Mouse (Mus musculus) G1E (cell line): ENCODE results near the gene Olfr1220. TPM values are rescaled to one million over a fixed set of nuclear protein-coding genes. Genes with fewer than 3 reads are reported as not detected.

Experiments
- ATAC-seq: 2 replicates; pipeline ENCODE4 v1.8.0; 2016; ENCODE audit warnings: mild to moderate bottlenecking; ENCODE audit not compliant: insufficient number of reproducible peaks, poor library complexity, low FRiP score, severe bottlenecking; ENCODE audit errors: extremely low read depth
- DNase-seq: peaks from one replicate; pipeline ENCODE4 v3.0.0; 2012; ENCODE audit warnings: low spot score
- H3K27me3 ChIP-seq: 2 replicates; pipeline ENCODE4 v1.6.1; 2012; ENCODE audit warnings: mild to moderate bottlenecking, low read length, inconsistent platforms; ENCODE audit not compliant: insufficient read depth
- H3K36me3 ChIP-seq: replicated peaks from 2 replicates; pipeline ENCODE3; 2012; ENCODE audit warnings: mild to moderate bottlenecking, inconsistent platforms
- H3K4me1 ChIP-seq: 2 replicates; pipeline ENCODE4 v1.6.1; 2012; ENCODE audit warnings: low read depth, low read length, inconsistent platforms, mixed read lengths; ENCODE audit not compliant: insufficient read depth
- H3K4me3 ChIP-seq: 2 replicates; pipeline ENCODE4 v1.5.1; 2012; ENCODE audit warnings: low read depth, mild to moderate bottlenecking, inconsistent platforms, low read length, moderate library complexity, mixed read lengths
- H3K9me3 ChIP-seq: replicated peaks from 2 replicates; pipeline ENCODE4 v1.6.1; 2012; ENCODE audit warnings: inconsistent platforms
- CTCF ChIP-seq: IDR thresholded peaks from 2 replicates; pipeline ENCODE4 v1.5.1; 2012; ENCODE audit warnings: low read depth, low read length, inconsistent platforms, mixed read lengths
- GATA1 ChIP-seq: IDR thresholded peaks from 2 replicates; pipeline ENCODE4 v1.6.1; 2012; ENCODE audit warnings: borderline replicate concordance, low read length, inconsistent platforms, mixed read lengths
- GATA2 ChIP-seq: IDR thresholded peaks from 2 replicates; pipeline ENCODE4 v1.6.1; 2012; ENCODE audit warnings: low read depth, low read length, inconsistent platforms, borderline replicate concordance
- POLR2AphosphoS5 ChIP-seq: IDR thresholded peaks from 2 replicates; pipeline ENCODE4 v1.6.1; 2012; ENCODE audit warnings: low read depth, low read length, inconsistent platforms; ENCODE audit not compliant: insufficient replicate concordance
- TAL1 ChIP-seq: conservative IDR thresholded peaks from 2 replicates; pipeline ENCODE4 v1.6.1; 2012; ENCODE audit warnings: low read depth, low read length, inconsistent platforms, mixed read lengths
- polyA plus RNA-seq: library from polyadenylated mRNA; stranded (reverse); fragments of >175 nt; gene quantifications from 2 replicates; pipeline ENCODE4 v1.2.3, GENCODE M21; 2012
- total RNA-seq, 2 experiments: library from RNA; stranded (forward) in 1 of 2; stranded (reverse) in 1 of 2; fragments of 200-1000 nt in 1 of 2; fragments of >200 nt in 1 of 2; fragmentation: Nextera tagmentation in 1 of 2; gene quantifications; 2 replicates each; pipeline ENCODE4 v1.2.3; 2014 to 2017

Gene Olfr1220
- total and polyA plus RNA-seq, 3 experiments, result 0.05 TPM; not detected in 2

DNA sequence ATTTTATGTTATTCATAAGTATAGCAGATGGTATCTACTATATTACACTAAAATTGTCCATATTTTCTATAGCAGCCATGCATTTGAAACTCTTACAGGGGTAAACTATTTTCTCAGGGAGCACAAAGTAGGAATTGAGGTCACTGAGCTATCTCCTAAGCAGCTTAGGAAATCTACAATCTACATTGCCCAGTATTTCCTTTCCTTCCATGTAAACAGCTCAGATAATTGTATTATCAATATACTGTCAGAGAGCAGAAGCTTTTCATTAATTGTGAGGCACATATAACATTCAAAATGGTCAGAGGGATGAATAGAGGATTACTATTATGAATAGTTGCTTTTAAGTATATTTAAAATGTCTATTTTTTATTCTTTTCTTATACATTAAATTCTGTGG lies 25.1 kb downstream of the Olfr1220 start:
- ATAC-seq (no peak), DNase-seq (no peak)
- H3K4me1 ChIP-seq, result no peaks in the 10 kb centered on the region
- TF ChIP-seq POLR2AphosphoS5, result no peak
- TF ChIP-seq GATA1, result no peak
- TF ChIP-seq TAL1, result no peak
- no peak for TF ChIP-seq GATA2
- no peak for TF ChIP-seq CTCF
- no peaks in the 10 kb centered on the region for H3K36me3 ChIP-seq
- no peaks in the 10 kb centered on the region for H3K27me3 ChIP-seq
- no peak overlapping the region for H3K4me3 ChIP-seq
- no peaks in the 10 kb centered on the region; the same call in 1 of the 2 replicates for H3K9me3 ChIP-seq

DNA sequence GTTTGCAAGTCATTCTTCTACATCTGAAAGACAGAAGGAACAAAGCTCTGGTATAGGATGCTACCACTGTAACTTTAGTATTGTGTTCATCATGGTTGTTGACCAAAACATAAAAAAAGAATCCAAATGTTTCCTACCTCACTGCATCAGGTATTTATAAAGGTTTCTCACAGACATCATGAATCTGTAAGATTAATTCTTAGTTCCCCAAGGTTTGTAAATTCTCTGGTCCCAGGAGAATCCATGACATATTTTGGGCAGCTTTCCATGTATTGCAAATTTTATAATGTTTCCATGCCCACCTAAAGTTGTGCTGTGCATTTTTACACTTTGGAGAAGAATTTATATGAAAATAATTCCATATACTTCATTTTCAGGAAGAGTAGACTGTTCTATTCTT lies 45.5 kb downstream of the Olfr1220 start, which contains the start of gene Olfr1218:
Olfr1218 (minus strand) TSS at position 101 of the 400 bp plus-strand sequence.
- Histone ChIP-seq H3K4me3 (no peak within 1 kb of the TSS), H3K36me3 (no peaks in the 10 kb centered on the region), H3K9me3 (no peaks in the 10 kb centered on the region), H3K4me1 (no peaks in the 10 kb centered on the region), H3K27me3 (no peaks in the 10 kb centered on the region)
- no peak for TF ChIP-seq CTCF
- no peak for TF ChIP-seq POLR2AphosphoS5
- no peak for TF ChIP-seq GATA1
- no peak for TF ChIP-seq GATA2
- no peak for TF ChIP-seq TAL1
- ATAC-seq, result no peak
- DNase-seq, result no peak

Other genes with a start within 250 kb of the Olfr1220 start
Only the 20 nearest of the 24 such genes appear.
- gene Olfr1209, start 191.7 kb downstream of the Olfr1220 start, total RNA-seq (2014; fragmentation: Nextera tagmentation), result not detected in 2 replicates
- 0.05 TPM in 1 of 2 replicates, not detected in the other for gene Olfr1209, start 191.7 kb downstream of the Olfr1220 start, total RNA-seq (2017)
- gene Olfr1209, start 191.7 kb downstream of the Olfr1220 start, polyA plus RNA-seq, result 0.07 TPM in 1 of 2 replicates, not detected in the other
- gene Olfr1211, start 168.7 kb downstream of the Olfr1220 start, total RNA-seq (2014; fragmentation: Nextera tagmentation), result not detected in 2 replicates
- 0.05 TPM in 1 of 2 replicates, not detected in the other for gene Olfr1211, start 168.7 kb downstream of the Olfr1220 start, total RNA-seq (2017)
- not detected in 2 replicates for gene Olfr1211, start 168.7 kb downstream of the Olfr1220 start, polyA plus RNA-seq
- not detected in 2 replicates for gene Olfr1212, start 152.9 kb downstream of the Olfr1220 start, total RNA-seq (2014; fragmentation: Nextera tagmentation)
- 0.06 and 0.55 TPM in 2 replicates for gene Olfr1212, start 152.9 kb downstream of the Olfr1220 start, total RNA-seq (2017)
- gene Olfr1212, start 152.9 kb downstream of the Olfr1220 start, polyA plus RNA-seq, result not detected in 2 replicates
- not detected in 2 replicates for gene Gm13762, start 126.6 kb downstream of the Olfr1220 start, total RNA-seq (2014; fragmentation: Nextera tagmentation)
- 0.17 TPM in 1 of 2 replicates, not detected in the other for gene Gm13762, start 126.6 kb downstream of the Olfr1220 start, total RNA-seq (2017)
- not detected in 2 replicates for gene Gm13762, start 126.6 kb downstream of the Olfr1220 start, polyA plus RNA-seq
- gene Olfr1214, start 114.2 kb downstream of the Olfr1220 start, total RNA-seq (2014; fragmentation: Nextera tagmentation), result not detected in 2 replicates
- 0.16 TPM in 1 of 2 replicates, not detected in the other for gene Olfr1214, start 114.2 kb downstream of the Olfr1220 start, total RNA-seq (2017)
- not detected in 2 replicates for gene Olfr1214, start 114.2 kb downstream of the Olfr1220 start, polyA plus RNA-seq
- gene Olfr1215, start 99.9 kb downstream of the Olfr1220 start, total RNA-seq (2014; fragmentation: Nextera tagmentation), result not detected in 2 replicates
- gene Olfr1215, start 99.9 kb downstream of the Olfr1220 start, total RNA-seq (2017), result not detected in 2 replicates
- gene Olfr1215, start 99.9 kb downstream of the Olfr1220 start, polyA plus RNA-seq, result not detected in 2 replicates
- gene Olfr1216, start 88.5 kb downstream of the Olfr1220 start, total RNA-seq (2014; fragmentation: Nextera tagmentation), result not detected in 2 replicates
- 0.06 TPM in 1 of 2 replicates, not detected in the other for gene Olfr1216, start 88.5 kb downstream of the Olfr1220 start, total RNA-seq (2017)
- not detected in 2 replicates for gene Olfr1216, start 88.5 kb downstream of the Olfr1220 start, polyA plus RNA-seq
- not detected in 2 replicates for gene Olfr1217, start 74.8 kb downstream of the Olfr1220 start, total RNA-seq (2014; fragmentation: Nextera tagmentation)
- gene Olfr1217, start 74.8 kb downstream of the Olfr1220 start, total RNA-seq (2017), result 0.12 and 0.16 TPM in 2 replicates
- not detected in 2 replicates for gene Olfr1217, start 74.8 kb downstream of the Olfr1220 start, polyA plus RNA-seq
- not detected in 2 replicates for gene Olfr1218, start 45.6 kb downstream of the Olfr1220 start, total RNA-seq (2014; fragmentation: Nextera tagmentation)
- gene Olfr1218, start 45.6 kb downstream of the Olfr1220 start, total RNA-seq (2017), result 0.23 and 0.27 TPM in 2 replicates
- gene Olfr1218, start 45.6 kb downstream of the Olfr1220 start, polyA plus RNA-seq, result not detected in 2 replicates
- gene Olfr1219, start 23.3 kb downstream of the Olfr1220 start, total RNA-seq (2014; fragmentation: Nextera tagmentation), result not detected in 2 replicates
- gene Olfr1219, start 23.3 kb downstream of the Olfr1220 start, total RNA-seq (2017), result 0.22 TPM in 1 of 2 replicates, not detected in the other
- not detected in 2 replicates for gene Olfr1219, start 23.3 kb downstream of the Olfr1220 start, polyA plus RNA-seq
- not detected in 2 replicates for gene Olfr1221, start 10.4 kb upstream of the Olfr1220 start, total RNA-seq (2014; fragmentation: Nextera tagmentation)
- 0.06 and 0.11 TPM in 2 replicates for gene Olfr1221, start 10.4 kb upstream of the Olfr1220 start, total RNA-seq (2017)
- not detected in 2 replicates for gene Olfr1221, start 10.4 kb upstream of the Olfr1220 start, polyA plus RNA-seq
- not detected in 2 replicates for gene Olfr1222, start 26.2 kb upstream of the Olfr1220 start, total RNA-seq (2014; fragmentation: Nextera tagmentation)
- 0.16 and 0.29 TPM in 2 replicates for gene Olfr1222, start 26.2 kb upstream of the Olfr1220 start, total RNA-seq (2017)
- gene Olfr1222, start 26.2 kb upstream of the Olfr1220 start, polyA plus RNA-seq, result not detected in 2 replicates
- gene Olfr1223, start 44.7 kb upstream of the Olfr1220 start, total RNA-seq (2014; fragmentation: Nextera tagmentation), result not detected in 2 replicates
- gene Olfr1223, start 44.7 kb upstream of the Olfr1220 start, total RNA-seq (2017), result 0.06 TPM in 1 of 2 replicates, not detected in the other
- gene Olfr1223, start 44.7 kb upstream of the Olfr1220 start, polyA plus RNA-seq, result not detected in 2 replicates
- gene Olfr1224-ps1, start 57.3 kb upstream of the Olfr1220 start, total RNA-seq (2014; fragmentation: Nextera tagmentation), result not detected in 2 replicates
- gene Olfr1224-ps1, start 57.3 kb upstream of the Olfr1220 start, total RNA-seq (2017), result not detected in 2 replicates
- not detected in 2 replicates for gene Olfr1224-ps1, start 57.3 kb upstream of the Olfr1220 start, polyA plus RNA-seq
- not detected in 2 replicates for gene Olfr1225, start 67.8 kb upstream of the Olfr1220 start, total RNA-seq (2014; fragmentation: Nextera tagmentation)
- 0.16 and 0.41 TPM in 2 replicates for gene Olfr1225, start 67.8 kb upstream of the Olfr1220 start, total RNA-seq (2017)
- gene Olfr1225, start 67.8 kb upstream of the Olfr1220 start, polyA plus RNA-seq, result not detected in 2 replicates
- gene Olfr1226, start 93.2 kb upstream of the Olfr1220 start, total RNA-seq (2014; fragmentation: Nextera tagmentation), result not detected in 2 replicates
- gene Olfr1226, start 93.2 kb upstream of the Olfr1220 start, total RNA-seq (2017), result 0.12 and 0.16 TPM in 2 replicates
- not detected in 2 replicates for gene Olfr1226, start 93.2 kb upstream of the Olfr1220 start, polyA plus RNA-seq
- gene Olfr1228, start 147.2 kb upstream of the Olfr1220 start, total RNA-seq (2014; fragmentation: Nextera tagmentation), result not detected in 2 replicates
- gene Olfr1228, start 147.2 kb upstream of the Olfr1220 start, total RNA-seq (2017), result 0.05 TPM in 1 of 2 replicates, not detected in the other
- gene Olfr1228, start 147.2 kb upstream of the Olfr1220 start, polyA plus RNA-seq, result not detected in 2 replicates
- not detected in 2 replicates for gene Olfr1229, start 181.2 kb upstream of the Olfr1220 start, total RNA-seq (2014; fragmentation: Nextera tagmentation)
- 0.16 and 0.17 TPM in 2 replicates for gene Olfr1229, start 181.2 kb upstream of the Olfr1220 start, total RNA-seq (2017)
- not detected in 2 replicates for gene Olfr1229, start 181.2 kb upstream of the Olfr1220 start, polyA plus RNA-seq
- not detected in 2 replicates for gene Olfr1230, start 190.4 kb upstream of the Olfr1220 start, total RNA-seq (2014; fragmentation: Nextera tagmentation)
- gene Olfr1230, start 190.4 kb upstream of the Olfr1220 start, total RNA-seq (2017), result 0.41 TPM in 1 of 2 replicates, not detected in the other
- not detected in 2 replicates for gene Olfr1230, start 190.4 kb upstream of the Olfr1220 start, polyA plus RNA-seq
- gene Olfr1231, start 200.2 kb upstream of the Olfr1220 start, total RNA-seq (2014; fragmentation: Nextera tagmentation), result not detected in 2 replicates
- gene Olfr1231, start 200.2 kb upstream of the Olfr1220 start, total RNA-seq (2017), result 0.12 and 0.22 TPM in 2 replicates
- gene Olfr1231, start 200.2 kb upstream of the Olfr1220 start, polyA plus RNA-seq, result not detected in 2 replicates